Mouse (Mus musculus) limb, embryonic 14.5 days (tissue): ENCODE results near the gene Aunip. TPM values are rescaled to one million over a fixed set of nuclear protein-coding genes. Genes with fewer than 3 reads are reported as not detected.

Experiments
- ATAC-seq: fragments of 200-750 bp; cut with Nextera tagmentation; 2 replicates; pipeline ENCODE4 v1.8.0; 2017; ENCODE audit warnings: low read depth, moderate number of reproducible peaks, moderate TSS enrichment; ENCODE audit not compliant: low FRiP score
- DNase-seq: peaks from one replicate; pipeline ENCODE4 v3.0.0-alpha.2; 2015; ENCODE audit warnings: low spot score
- H3K27ac ChIP-seq: fragments of 300-500 bp; sonication (generic); replicated peaks from 2 replicates; pipeline ENCODE4 v1.5.1; 2014; ENCODE audit warnings: low read depth, mild to moderate bottlenecking, low read length, moderate library complexity, mixed read lengths
- H3K27me3 ChIP-seq: fragments of 300-500 bp; sonication (generic); 2 replicates; pipeline ENCODE4 v1.6.1; 2014; ENCODE audit warnings: low read length, mixed read lengths; ENCODE audit not compliant: control insufficient read depth, insufficient read depth
- H3K36me3 ChIP-seq: fragments of 300-500 bp; sonication (generic); 2 replicates; pipeline ENCODE4 v1.6.1; 2014; ENCODE audit warnings: mild to moderate bottlenecking, low read length, moderate library complexity, mixed read lengths; ENCODE audit not compliant: control insufficient read depth, insufficient read depth
- H3K4me1 ChIP-seq: fragments of 300-500 bp; sonication (generic); 2 replicates; pipeline ENCODE4 v1.6.1; 2014; ENCODE audit warnings: antibody characterized with exemption, low read length, mixed read lengths; ENCODE audit not compliant: control insufficient read depth, insufficient read depth
- H3K4me2 ChIP-seq: fragments of 300-500 bp; sonication (generic); replicated peaks from 2 replicates; pipeline ENCODE4 v1.6.1; 2014; ENCODE audit warnings: low read depth, mild to moderate bottlenecking, low read length, moderate library complexity; ENCODE audit not compliant: severe bottlenecking
- H3K4me3 ChIP-seq: fragments of 300-500 bp; sonication (generic); replicated peaks from 2 replicates; pipeline ENCODE4 v1.5.1; 2014; ENCODE audit warnings: low read length
- H3K9ac ChIP-seq: fragments of 300-500 bp; sonication (generic); 2 replicates; pipeline ENCODE4 v1.6.1; 2014; ENCODE audit warnings: mild to moderate bottlenecking, low read depth, low read length, moderate library complexity; ENCODE audit not compliant: severe bottlenecking
- H3K9me3 ChIP-seq: fragments of 300-500 bp; sonication (generic); 2 replicates; pipeline ENCODE4 v1.6.1; 2016; ENCODE audit warnings: low read length; ENCODE audit not compliant: control insufficient read depth
- POLR2A ChIP-seq: fragments of 200-500 bp; IDR thresholded peaks from 2 replicates; pipeline ENCODE4 v1.8.0; 2012; ENCODE audit warnings: inconsistent platforms, mild to moderate bottlenecking, moderate library complexity, borderline replicate concordance; ENCODE audit not compliant: insufficient read depth, insufficient read length; ENCODE audit errors: extremely low read depth
- WGBS: fragments of 180-500 bp; shearing (Covaris S2); extraction: QIAGEN DNeasy Blood & Tissue Kit; methylation state at CpG from one replicate; pipeline ENCODE4 v1.1.7; 2014; 5-methylcytosine and 5-hydroxymethylcytosine counted together
- polyA plus RNA-seq, 2 experiments: library from polyadenylated mRNA; depleted of rRNA in 1 of 2; stranded (reverse) in 1 of 2; unstranded in 1 of 2; fragments of >200 nt; fragmentation: Nextera tagmentation in 1 of 2; extraction: Ambion mirVana in 1 of 2; gene quantifications; 2 replicates each; pipeline versions ENCODE4 v1.2.1 to v1.2.3; 2012 to 2014

The Aunip gene
- polyA plus RNA-seq, 2 experiments = 3.5 to 10.3 TPM

GRCm38 (mm10) chr4:134557626-134558249 lies 46.9 kb downstream of the Aunip start:
- Histone ChIP-seq H3K4me1 (peaks cover 9% of the 10 kb centered on the region), H3K9me3 (no peaks in the 10 kb centered on the region), H3K36me3 (no peaks in the 10 kb centered on the region), H3K4me2 (no peak overlapping the region), H3K9ac (no peak overlapping the region), H3K4me3 (no peak overlapping the region), H3K27me3 (no peaks in the 10 kb centered on the region), H3K27ac (0 out of 2 replicates have a peak overlapping the region, but pooled peaks have one; percentile 40)
- DNase-seq (peak; percentile 42), ATAC-seq (peak; percentile 43; the same call in 1 of the 2 replicates)
- WGBS = 11% methylated on average over 15 of the region's 16 CpGs
- no peak for TF ChIP-seq POLR2A

GRCm38 (mm10) chr4:134558570-134559113 lies 47.8 kb downstream of the Aunip start:
- TF ChIP-seq POLR2A = no peak
- H3K27ac ChIP-seq = 0 out of 2 replicates have a peak overlapping the region, but pooled peaks have one; percentile 40
- DNase-seq (no peak), ATAC-seq (no peak)
- 26% methylated on average over 9 of the region's 9 CpGs for WGBS
- H3K36me3 ChIP-seq = no peaks in the 10 kb centered on the region
- H3K9ac ChIP-seq = peak overlapping the region; percentile 34; the same call in 1 of the 2 replicates
- no peak overlapping the region for H3K4me2 ChIP-seq
- peaks cover 9% of the 10 kb centered on the region for H3K4me1 ChIP-seq
- no peak overlapping the region for H3K4me3 ChIP-seq
- H3K9me3 ChIP-seq = no peaks in the 10 kb centered on the region
- H3K27me3 ChIP-seq = no peaks in the 10 kb centered on the region

- H3K27me3 ChIP-seq = no peaks in the 10 kb centered on the region
- no peak overlapping the region for H3K4me2 ChIP-seq
- H3K36me3 ChIP-seq = no peaks in the 10 kb centered on the region
- H3K9ac ChIP-seq = no peak overlapping the region
- H3K4me1 ChIP-seq = peaks cover 9% of the 10 kb centered on the region
- no peak for TF ChIP-seq POLR2A
- no peak for ATAC-seq
- no peak for DNase-seq
- H3K27ac ChIP-seq = no peak overlapping the region
- H3K4me3 ChIP-seq = no peak overlapping the region
- H3K9me3 ChIP-seq = no peaks in the 10 kb centered on the region
- 77% methylated on average over 7 of the region's 7 CpGs for WGBS
Measured at GRCm38 (mm10) chr4:134559154-134559553, 48.4 kb downstream of the Aunip start.

GRCm38 (mm10) chr4:134560699-134561098 lies 49.9 kb downstream of the Aunip start:
- no peaks in the 10 kb centered on the region for H3K9me3 ChIP-seq
- H3K4me2 ChIP-seq = no peak overlapping the region
- no peak overlapping the region for H3K27ac ChIP-seq
- ATAC-seq (no peak), DNase-seq (no peak)
- H3K9ac ChIP-seq = no peak overlapping the region
- no peak for TF ChIP-seq POLR2A
- WGBS = 77% methylated on average over 8 of the region's 8 CpGs
- H3K27me3 ChIP-seq = no peaks in the 10 kb centered on the region
- H3K36me3 ChIP-seq = no peaks in the 10 kb centered on the region
- peaks cover 9% of the 10 kb centered on the region for H3K4me1 ChIP-seq
- no peak overlapping the region for H3K4me3 ChIP-seq

- no peak for TF ChIP-seq POLR2A
- H3K4me1 ChIP-seq = peaks cover 9% of the 10 kb centered on the region
- 86% methylated on average over 2 of the region's 2 CpGs for WGBS
- ATAC-seq (no peak), DNase-seq (no peak)
- H3K9ac ChIP-seq = no peak overlapping the region
- H3K36me3 ChIP-seq = no peaks in the 10 kb centered on the region
- H3K27me3 ChIP-seq = no peaks in the 10 kb centered on the region
- no peak overlapping the region for H3K4me3 ChIP-seq
- H3K27ac ChIP-seq = no peak overlapping the region
- no peak overlapping the region for H3K4me2 ChIP-seq
- H3K9me3 ChIP-seq = no peaks in the 10 kb centered on the region
Measured at GRCm38 (mm10) chr4:134562014-134562413, 51.2 kb downstream of the Aunip start.
